Mouse (Mus musculus): ENCODE measurements around the gene Ldlrad3. TPM values are rescaled to one million over a fixed set of nuclear protein-coding genes. Genes with fewer than 3 reads are reported as not detected.

Ldlrad3 gene
- polyA plus RNA-seq, 1 experiment, result 18.5 TPM

- Histone ChIP-seq H3K4me3 (ENCODE audit: insufficient read depth, low read depth, low read length) (no peak overlapping the region), H3K27me3 (replicated peaks; ENCODE audit: control insufficient read depth, insufficient read depth, low read length) (no peaks in the 10 kb centered on the region), H3K36me3 (ENCODE audit: control insufficient read depth, insufficient read depth, low read length) (no peaks in the 10 kb centered on the region), H3K27ac (ENCODE audit: insufficient read depth, low read depth, low read length) (no peak overlapping the region), H3K4me1 (ENCODE audit: control insufficient read depth, insufficient read depth, low read length) (peaks cover 4% of the 10 kb centered on the region; the same call in 1 of the 2 replicates)
- DNase-seq, result peak; percentile 18
- WGBS, result 51% methylated on average over 3 of the region's 3 CpGs
- TF ChIP-seq CTCF (conservative IDR thresholded peaks at IDR 0.05; ENCODE audit: insufficient read depth, insufficient read length, low read depth, low read length) (no peak), POLR2A (IDR thresholded peaks at IDR 0.05; ENCODE audit: low read depth, low read length) (no peak)
Measured at GRCm38 (mm10) chr2:102094281-102094680, 91.9 kb downstream of the Ldlrad3 start.

GRCm38 (mm10) chr2:102092579-102092978, 93.6 kb downstream of the Ldlrad3 start:
- 90% methylated on average over 10 of the region's 10 CpGs for whole genome bisulfite sequencing
- H3K36me3 ChIP-seq (ENCODE audit: control insufficient read depth, insufficient read depth, low read length), result no peaks in the 10 kb centered on the region
- no peak overlapping the region for H3K27ac ChIP-seq (ENCODE audit: insufficient read depth, low read depth, low read length)
- H3K27me3 ChIP-seq (replicated peaks; ENCODE audit: control insufficient read depth, insufficient read depth, low read length), result no peaks in the 10 kb centered on the region
- DNase-seq, result no peak
- no peak overlapping the region for H3K4me3 ChIP-seq (ENCODE audit: insufficient read depth, low read depth, low read length)
- H3K4me1 ChIP-seq (ENCODE audit: control insufficient read depth, insufficient read depth, low read length), result peaks cover 4% of the 10 kb centered on the region; the same call in 1 of the 2 replicates
- TF ChIP-seq CTCF (conservative IDR thresholded peaks at IDR 0.05; ENCODE audit: insufficient read depth, insufficient read length, low read depth, low read length), result no peak

GRCm38 (mm10) chr2:102091516-102092350, 94.5 kb downstream of the Ldlrad3 start:
- Histone ChIP-seq H3K36me3 (ENCODE audit: control insufficient read depth, insufficient read depth, low read length) (no peaks in the 10 kb centered on the region), H3K27me3 (replicated peaks; ENCODE audit: control insufficient read depth, insufficient read depth, low read length) (no peaks in the 10 kb centered on the region), H3K4me1 (ENCODE audit: control insufficient read depth, insufficient read depth, low read length) (peaks cover 4% of the 10 kb centered on the region; the same call in 1 of the 2 replicates), H3K27ac (ENCODE audit: insufficient read depth, low read depth, low read length) (no peak overlapping the region), H3K4me3 (ENCODE audit: insufficient read depth, low read depth, low read length) (no peak overlapping the region)
- no peak for TF ChIP-seq POLR2A (IDR thresholded peaks at IDR 0.05; ENCODE audit: low read depth, low read length)
- TF ChIP-seq CTCF (conservative IDR thresholded peaks at IDR 0.05; ENCODE audit: insufficient read depth, insufficient read length, low read depth, low read length), result peak; percentile 79
- WGBS, result 66% methylated on average over 8 of the region's 8 CpGs
- peak; percentile 70 for DNase-seq

GRCm38 (mm10) chr2:102087787-102088186, 98.4 kb downstream of the Ldlrad3 start:
- DNase-seq, result no peak
- no peaks in the 10 kb centered on the region for H3K4me1 ChIP-seq (ENCODE audit: control insufficient read depth, insufficient read depth, low read length)
- no peak overlapping the region for H3K4me3 ChIP-seq (ENCODE audit: insufficient read depth, low read depth, low read length)
- no peak overlapping the region for H3K27ac ChIP-seq (ENCODE audit: insufficient read depth, low read depth, low read length)
- WGBS, result 97% methylated on average over 5 of the region's 5 CpGs
- TF ChIP-seq CTCF (conservative IDR thresholded peaks at IDR 0.05; ENCODE audit: insufficient read depth, insufficient read length, low read depth, low read length), result no peak
- no peak for TF ChIP-seq POLR2A (IDR thresholded peaks at IDR 0.05; ENCODE audit: low read depth, low read length)
- no peaks in the 10 kb centered on the region for H3K27me3 ChIP-seq (replicated peaks; ENCODE audit: control insufficient read depth, insufficient read depth, low read length)
- H3K36me3 ChIP-seq (ENCODE audit: control insufficient read depth, insufficient read depth, low read length), result no peaks in the 10 kb centered on the region

- Histone ChIP-seq H3K4me3 (ENCODE audit: insufficient read depth, low read depth, low read length) (no peak overlapping the region), H3K27me3 (replicated peaks; ENCODE audit: control insufficient read depth, insufficient read depth, low read length) (no peaks in the 10 kb centered on the region), H3K4me1 (ENCODE audit: control insufficient read depth, insufficient read depth, low read length) (no peaks in the 10 kb centered on the region), H3K27ac (ENCODE audit: insufficient read depth, low read depth, low read length) (no peak overlapping the region), H3K36me3 (ENCODE audit: control insufficient read depth, insufficient read depth, low read length) (no peaks in the 10 kb centered on the region; the same call in 1 of the 2 replicates)
- 99% methylated on average over 23 of the region's 23 CpGs for WGBS
- no peak for TF ChIP-seq POLR2A (IDR thresholded peaks at IDR 0.05; ENCODE audit: low read depth, low read length)
- no peak for TF ChIP-seq CTCF (conservative IDR thresholded peaks at IDR 0.05; ENCODE audit: insufficient read depth, insufficient read length, low read depth, low read length)
- no peak for DNase-seq
Measured at GRCm38 (mm10) chr2:102086583-102086982, 99.6 kb downstream of the Ldlrad3 start.

GRCm38 (mm10) chr2:102082782-102083181, 103.4 kb downstream of the Ldlrad3 start:
- H3K27me3 ChIP-seq (replicated peaks; ENCODE audit: control insufficient read depth, insufficient read depth, low read length), result no peaks in the 10 kb centered on the region
- no peak overlapping the region for H3K4me3 ChIP-seq (ENCODE audit: insufficient read depth, low read depth, low read length)
- H3K36me3 ChIP-seq (ENCODE audit: control insufficient read depth, insufficient read depth, low read length), result no peaks in the 10 kb centered on the region; the same call in 1 of the 2 replicates
- H3K27ac ChIP-seq (ENCODE audit: insufficient read depth, low read depth, low read length), result no peak overlapping the region
- no peaks in the 10 kb centered on the region for H3K4me1 ChIP-seq (ENCODE audit: control insufficient read depth, insufficient read depth, low read length)
- no peak for TF ChIP-seq CTCF (conservative IDR thresholded peaks at IDR 0.05; ENCODE audit: insufficient read depth, insufficient read length, low read depth, low read length)
- no peak for TF ChIP-seq POLR2A (IDR thresholded peaks at IDR 0.05; ENCODE audit: low read depth, low read length)
- no peak for DNase-seq

GRCm38 (mm10) chr2:102077554-102077953, 108.6 kb downstream of the Ldlrad3 start:
- Histone ChIP-seq H3K4me3 (ENCODE audit: insufficient read depth, low read depth, low read length) (no peak overlapping the region), H3K27me3 (replicated peaks; ENCODE audit: control insufficient read depth, insufficient read depth, low read length) (no peaks in the 10 kb centered on the region), H3K27ac (ENCODE audit: insufficient read depth, low read depth, low read length) (no peak overlapping the region), H3K4me1 (ENCODE audit: control insufficient read depth, insufficient read depth, low read length) (no peaks in the 10 kb centered on the region), H3K36me3 (ENCODE audit: control insufficient read depth, insufficient read depth, low read length) (no peaks in the 10 kb centered on the region; the same call in 1 of the 2 replicates)
- no peak for TF ChIP-seq POLR2A (IDR thresholded peaks at IDR 0.05; ENCODE audit: low read depth, low read length)
- peak; percentile 72 for TF ChIP-seq CTCF (conservative IDR thresholded peaks at IDR 0.05; ENCODE audit: insufficient read depth, insufficient read length, low read depth, low read length)
- WGBS, result 51% methylated on average over 4 of the region's 4 CpGs
- peak; percentile 78 for DNase-seq

Measured in kidney, adult 2 months (tissue).